Mouse (Mus musculus): ENCODE data around the gene Slc16a2. TPM values are rescaled to one million over a fixed set of nuclear protein-coding genes. Genes with fewer than 3 reads are reported as not detected.

The Slc16a2 gene
- polyA plus RNA-seq, 1 experiment from 2014 or later, result 14.8 TPM

DNA sequence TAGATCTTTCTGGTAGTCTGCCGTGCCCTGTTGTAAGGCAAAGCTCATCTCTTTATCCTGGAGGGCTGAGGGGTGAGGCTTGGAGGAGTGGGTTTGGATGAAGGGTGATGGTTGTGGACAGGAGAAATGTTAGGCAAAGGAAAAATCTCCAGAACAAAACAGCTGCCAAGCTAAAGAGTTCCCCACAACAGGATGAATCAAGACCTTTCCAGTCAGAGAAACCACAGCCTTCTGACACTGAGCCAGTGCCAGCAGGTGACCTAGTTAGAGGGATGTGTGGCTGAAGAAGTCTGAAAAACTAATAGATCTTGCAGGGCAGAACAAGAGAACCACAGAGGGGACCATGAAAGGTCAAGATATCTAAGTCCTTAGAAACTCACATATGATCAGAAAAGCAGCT is 24.8 kb downstream of the Slc16a2 start:
- Histone ChIP-seq H3K9me3 (replicated peaks; ENCODE audit: low read length) (no peaks in the 10 kb centered on the region), H3K36me3 (ENCODE audit: insufficient read depth, low read length) (no peaks in the 10 kb centered on the region), H3K9ac (ENCODE audit: low read depth, low read length) (no peak overlapping the region), H3K27ac (no peak overlapping the region), H3K4me2 (ENCODE audit: low read length) (no peak overlapping the region), H3K4me3 (replicated peaks; ENCODE audit: low read depth, low read length) (no peak overlapping the region), H3K4me1 (replicated peaks; ENCODE audit: insufficient read depth, low read length) (no peaks in the 10 kb centered on the region), H3K27me3 (ENCODE audit: insufficient read depth, low read length) (0 out of 2 replicates have a peak, but pooled peaks cover 3% of the 10 kb centered on the region)
- TF ChIP-seq CTCF (IDR thresholded peaks at IDR 0.05; ENCODE audit: low read depth), result no peak
- DNase-seq (ENCODE audit: low spot score) (no peak), ATAC-seq (replicated peaks; ENCODE audit: low FRiP score, low read depth) (no peak)
- WGBS, result 85% methylated on average over 1 of the region's 1 CpGs

DNA sequence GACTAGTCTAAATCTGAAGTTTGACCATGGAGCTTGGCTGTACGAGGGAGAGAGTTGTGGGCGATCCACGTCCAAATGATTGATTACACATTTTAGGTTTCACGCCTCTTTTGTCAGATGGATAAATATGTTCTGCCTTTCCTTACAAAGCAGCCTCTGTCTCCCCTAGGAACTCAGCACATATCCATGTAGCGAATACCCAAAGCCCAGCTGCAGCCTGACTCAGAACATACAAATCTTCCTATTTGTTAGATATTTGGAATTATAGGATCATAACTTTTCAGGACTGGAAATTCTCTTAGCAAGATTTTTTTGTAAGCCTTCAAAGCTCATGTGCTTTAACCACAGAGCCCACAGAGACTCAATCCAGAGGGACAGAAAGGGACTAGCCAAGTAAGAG is 26.3 kb downstream of the Slc16a2 start:
- DNase-seq (ENCODE audit: low spot score) (no peak), ATAC-seq (replicated peaks; ENCODE audit: low FRiP score, low read depth) (no peak)
- H3K4me3 ChIP-seq (replicated peaks; ENCODE audit: low read depth, low read length), result no peak overlapping the region
- H3K27me3 ChIP-seq (ENCODE audit: insufficient read depth, low read length), result 0 out of 2 replicates have a peak, but pooled peaks cover 3% of the 10 kb centered on the region
- WGBS, result 57% methylated on average over 5 of the region's 5 CpGs
- H3K4me2 ChIP-seq (ENCODE audit: low read length), result no peak overlapping the region
- TF ChIP-seq CTCF (IDR thresholded peaks at IDR 0.05; ENCODE audit: low read depth), result no peak
- no peaks in the 10 kb centered on the region for H3K36me3 ChIP-seq (ENCODE audit: insufficient read depth, low read length)
- no peaks in the 10 kb centered on the region for H3K4me1 ChIP-seq (replicated peaks; ENCODE audit: insufficient read depth, low read length)
- no peak overlapping the region for H3K9ac ChIP-seq (ENCODE audit: low read depth, low read length)
- no peak overlapping the region for H3K27ac ChIP-seq
- H3K9me3 ChIP-seq (replicated peaks; ENCODE audit: low read length), result no peaks in the 10 kb centered on the region

DNA sequence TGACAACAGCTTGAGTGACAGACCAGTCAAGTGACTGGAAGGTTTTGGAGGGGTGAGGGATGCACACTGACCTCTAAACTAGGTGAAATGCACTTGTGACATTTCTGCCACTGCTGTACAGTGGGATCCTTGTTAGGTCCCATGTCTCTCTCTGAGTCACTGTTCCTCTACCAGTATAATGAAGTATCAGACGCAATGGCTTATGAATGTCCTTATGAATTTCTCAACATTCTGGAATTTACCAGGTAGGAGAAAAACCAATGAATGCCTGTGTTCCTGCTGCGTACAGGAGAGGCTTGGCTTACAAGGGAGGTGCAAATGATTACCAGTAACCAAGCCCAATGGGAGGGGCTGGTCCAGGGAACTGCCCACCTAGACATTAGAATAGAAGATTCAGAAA is 30.5 kb downstream of the Slc16a2 start:
- Histone ChIP-seq H3K4me3 (replicated peaks; ENCODE audit: low read depth, low read length) (no peak overlapping the region), H3K27me3 (ENCODE audit: insufficient read depth, low read length) (no peaks in the 10 kb centered on the region), H3K27ac (no peak overlapping the region), H3K9me3 (replicated peaks; ENCODE audit: low read length) (no peaks in the 10 kb centered on the region), H3K36me3 (ENCODE audit: insufficient read depth, low read length) (no peaks in the 10 kb centered on the region), H3K4me2 (ENCODE audit: low read length) (no peak overlapping the region), H3K9ac (ENCODE audit: low read depth, low read length) (no peak overlapping the region), H3K4me1 (replicated peaks; ENCODE audit: insufficient read depth, low read length) (no peaks in the 10 kb centered on the region)
- no peak for DNase-seq (ENCODE audit: low spot score)
- ATAC-seq (replicated peaks; ENCODE audit: low FRiP score, low read depth), result no peak
- no peak for TF ChIP-seq CTCF (IDR thresholded peaks at IDR 0.05; ENCODE audit: low read depth)
- 79% methylated on average over 2 of the region's 2 CpGs for whole genome bisulfite sequencing

DNA sequence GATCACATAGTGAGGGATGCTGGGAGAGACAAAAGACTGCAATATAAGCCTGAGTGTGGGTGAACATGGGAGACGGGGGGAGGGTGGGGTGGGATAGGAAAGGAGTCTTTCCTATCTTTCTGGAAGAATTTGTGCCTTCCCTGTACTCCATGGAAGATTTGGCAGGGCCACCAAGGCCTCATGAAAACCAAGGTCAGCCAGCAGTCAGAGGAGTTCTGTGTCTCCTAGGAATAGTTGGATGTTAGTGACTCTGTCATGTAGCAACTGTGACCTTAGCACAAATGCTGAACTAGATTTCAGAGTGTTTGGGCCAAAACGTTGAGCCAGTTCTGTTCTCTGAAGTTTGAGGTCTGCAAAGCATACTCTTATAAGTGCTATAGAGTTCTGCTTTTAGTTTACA is 36.1 kb downstream of the Slc16a2 start:
- Histone ChIP-seq H3K4me1 (replicated peaks; ENCODE audit: insufficient read depth, low read length) (no peaks in the 10 kb centered on the region), H3K27me3 (ENCODE audit: insufficient read depth, low read length) (no peaks in the 10 kb centered on the region), H3K9me3 (replicated peaks; ENCODE audit: low read length) (no peaks in the 10 kb centered on the region), H3K27ac (no peak overlapping the region), H3K36me3 (ENCODE audit: insufficient read depth, low read length) (no peaks in the 10 kb centered on the region), H3K4me3 (replicated peaks; ENCODE audit: low read depth, low read length) (no peak overlapping the region), H3K4me2 (ENCODE audit: low read length) (no peak overlapping the region), H3K9ac (ENCODE audit: low read depth, low read length) (no peak overlapping the region)
- TF ChIP-seq CTCF (IDR thresholded peaks at IDR 0.05; ENCODE audit: low read depth), result no peak
- no peak for DNase-seq (ENCODE audit: low spot score)
- WGBS, result 59% methylated on average over 2 of the region's 2 CpGs
- ATAC-seq (replicated peaks; ENCODE audit: low FRiP score, low read depth), result no peak

DNA sequence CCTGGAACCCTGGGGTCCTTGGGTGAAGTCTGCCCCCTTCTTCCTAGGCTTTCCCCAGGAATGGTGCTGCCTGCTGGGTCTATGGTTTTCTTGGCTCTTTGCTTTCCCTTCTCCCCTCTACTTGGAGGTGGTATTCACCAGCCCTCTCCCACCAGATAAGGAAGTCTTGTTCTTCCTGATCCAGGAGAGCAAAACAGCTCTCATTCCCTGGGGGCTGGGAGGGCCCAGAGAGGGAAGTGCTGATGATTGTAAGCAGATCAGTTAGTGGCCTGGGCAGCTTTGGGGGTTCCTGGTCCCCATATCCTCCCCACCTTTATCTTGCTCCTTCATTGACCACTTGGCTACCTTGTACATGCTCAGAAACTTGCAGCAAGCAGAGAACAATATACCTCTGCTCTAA is 45.4 kb downstream of the Slc16a2 start:
- Histone ChIP-seq H3K27ac (no peak overlapping the region), H3K4me2 (ENCODE audit: low read length) (no peak overlapping the region), H3K27me3 (ENCODE audit: insufficient read depth, low read length) (no peaks in the 10 kb centered on the region), H3K36me3 (ENCODE audit: insufficient read depth, low read length) (no peaks in the 10 kb centered on the region), H3K9ac (ENCODE audit: low read depth, low read length) (no peak overlapping the region), H3K4me3 (replicated peaks; ENCODE audit: low read depth, low read length) (no peak overlapping the region), H3K9me3 (replicated peaks; ENCODE audit: low read length) (no peaks in the 10 kb centered on the region), H3K4me1 (replicated peaks; ENCODE audit: insufficient read depth, low read length) (no peaks in the 10 kb centered on the region)
- DNase-seq (ENCODE audit: low spot score) (no peak), ATAC-seq (replicated peaks; ENCODE audit: low FRiP score, low read depth) (no peak)
- TF ChIP-seq CTCF (IDR thresholded peaks at IDR 0.05; ENCODE audit: low read depth), result no peak

DNA sequence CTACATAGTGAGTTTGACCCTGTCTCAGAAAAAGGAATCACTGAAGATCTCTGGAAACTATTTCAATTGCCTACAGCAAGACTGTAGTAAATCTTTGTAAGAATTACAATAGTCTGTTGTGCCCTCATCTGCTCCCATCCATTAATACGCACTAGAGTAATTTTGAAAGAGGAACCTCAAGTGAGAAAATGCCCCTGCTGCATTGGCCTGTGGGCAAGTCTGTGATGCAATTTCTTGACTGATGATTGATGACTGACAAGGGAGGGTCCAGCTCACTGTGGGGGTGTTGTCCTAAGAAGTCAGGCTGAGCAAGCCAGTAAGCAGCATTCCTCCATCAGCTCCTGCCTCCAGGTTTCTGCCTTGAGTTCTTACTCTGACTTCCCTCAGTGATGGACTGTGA is 75.6 kb downstream of the Slc16a2 start:
- 91% methylated on average over 1 of the region's 1 CpGs for WGBS
- H3K27ac ChIP-seq, result no peak overlapping the region
- H3K36me3 ChIP-seq (ENCODE audit: insufficient read depth, low read length), result no peaks in the 10 kb centered on the region
- TF ChIP-seq CTCF (IDR thresholded peaks at IDR 0.05; ENCODE audit: low read depth), result no peak
- no peak overlapping the region for H3K9ac ChIP-seq (ENCODE audit: low read depth, low read length)
- no peaks in the 10 kb centered on the region for H3K9me3 ChIP-seq (replicated peaks; ENCODE audit: low read length)
- no peaks in the 10 kb centered on the region for H3K27me3 ChIP-seq (ENCODE audit: insufficient read depth, low read length)
- H3K4me1 ChIP-seq (replicated peaks; ENCODE audit: insufficient read depth, low read length), result no peaks in the 10 kb centered on the region
- no peak for ATAC-seq (replicated peaks; ENCODE audit: low FRiP score, low read depth)
- no peak overlapping the region for H3K4me3 ChIP-seq (replicated peaks; ENCODE audit: low read depth, low read length)
- no peak for DNase-seq (ENCODE audit: low spot score)
- no peak overlapping the region for H3K4me2 ChIP-seq (ENCODE audit: low read length)

Measured in kidney, postnatal 0 days (tissue).